Mouse (Mus musculus): ENCODE results near the gene Arl6ip4. TPM values are rescaled to one million over a fixed set of nuclear protein-coding genes. Genes with fewer than 3 reads are reported as not detected.

Gene Arl6ip4
- polyA plus RNA-seq, 1 experiment from 2014 or later: 127 TPM

GRCm38 (mm10) chr5:124114276-124115025, 1.4 kb upstream of the Arl6ip4 start:
- Histone ChIP-seq H3K4me1 (replicated peaks) (peaks cover 48% of the 10 kb centered on the region), H3K9ac (replicated peaks) (no peak overlapping the region), H3K4me3 (replicated peaks) (no peak overlapping the region), H3K27me3 (no peaks in the 10 kb centered on the region), H3K9me3 (no peaks in the 10 kb centered on the region), H3K36me3 (peaks cover 29% of the 10 kb centered on the region), H3K4me2 (no peak overlapping the region), H3K27ac (no peak overlapping the region)
- ATAC-seq (ENCODE audit: insufficient number of reproducible peaks, insufficient read depth, low FRiP score, low TSS enrichment, low read depth): no peak
- 92% methylated on average over 24 of the region's 24 CpGs for WGBS

- Histone ChIP-seq H3K36me3 (peaks cover 40% of the 10 kb centered on the region), H3K4me1 (replicated peaks) (peaks cover 48% of the 10 kb centered on the region), H3K9me3 (no peaks in the 10 kb centered on the region), H3K27ac (peak overlapping the region; percentile 88), H3K9ac (replicated peaks) (peak overlapping the region; percentile 93), H3K4me2 (peak overlapping the region; percentile 97), H3K27me3 (no peaks in the 10 kb centered on the region), H3K4me3 (replicated peaks) (peak overlapping the region; percentile 92)
- 23% methylated on average over 7 of the region's 7 CpGs for WGBS
- ATAC-seq (ENCODE audit: insufficient number of reproducible peaks, insufficient read depth, low FRiP score, low TSS enrichment, low read depth): no peak
Measured at GRCm38 (mm10) chr5:124115531-124115930, 358 bp upstream of the Arl6ip4 start.

GRCm38 (mm10) chr5:124119204-124119603, 3.3 kb downstream of the Arl6ip4 start:
- no peak overlapping the region for H3K27ac ChIP-seq
- H3K27me3 ChIP-seq: no peaks in the 10 kb centered on the region
- 92% methylated on average over 5 of the region's 5 CpGs for WGBS
- peaks cover 71% of the 10 kb centered on the region for H3K36me3 ChIP-seq
- H3K4me2 ChIP-seq: no peak overlapping the region
- no peaks in the 10 kb centered on the region for H3K9me3 ChIP-seq
- H3K4me3 ChIP-seq (replicated peaks): no peak overlapping the region
- H3K9ac ChIP-seq (replicated peaks): no peak overlapping the region
- no peak for ATAC-seq (ENCODE audit: insufficient number of reproducible peaks, insufficient read depth, low FRiP score, low TSS enrichment, low read depth)
- H3K4me1 ChIP-seq (replicated peaks): peaks cover 30% of the 10 kb centered on the region

GRCm38 (mm10) chr5:124122357-124122756, 6.5 kb downstream of the Arl6ip4 start:
- 90% methylated on average over 18 of the region's 18 CpGs for WGBS
- Histone ChIP-seq H3K9me3 (no peaks in the 10 kb centered on the region), H3K27me3 (no peaks in the 10 kb centered on the region), H3K9ac (replicated peaks) (no peak overlapping the region), H3K27ac (no peak overlapping the region), H3K4me3 (replicated peaks) (no peak overlapping the region), H3K4me1 (replicated peaks) (peaks cover 15% of the 10 kb centered on the region), H3K36me3 (peaks cover 71% of the 10 kb centered on the region), H3K4me2 (no peak overlapping the region)
- no peak for ATAC-seq (ENCODE audit: insufficient number of reproducible peaks, insufficient read depth, low FRiP score, low TSS enrichment, low read depth)

- Histone ChIP-seq H3K27ac (no peak overlapping the region), H3K36me3 (peaks cover 69% of the 10 kb centered on the region)
- 84% methylated on average over 11 of the region's 11 CpGs for WGBS
Measured at GRCm38 (mm10) chr5:124125093-124125492, 9.2 kb downstream of the Arl6ip4 start.

GRCm38 (mm10) chr5:124134261-124134660, 18.4 kb downstream of the Arl6ip4 start:
- H3K36me3 ChIP-seq: peaks cover 17% of the 10 kb centered on the region; the same call in 1 of the 2 replicates
- no peak overlapping the region for H3K4me3 ChIP-seq (replicated peaks)
- no peak overlapping the region for H3K9ac ChIP-seq (replicated peaks)
- H3K4me1 ChIP-seq (replicated peaks): no peaks in the 10 kb centered on the region
- ATAC-seq (ENCODE audit: insufficient number of reproducible peaks, insufficient read depth, low FRiP score, low TSS enrichment, low read depth): no peak
- H3K9me3 ChIP-seq: no peaks in the 10 kb centered on the region
- H3K27me3 ChIP-seq: no peaks in the 10 kb centered on the region
- WGBS: 85% methylated on average over 5 of the region's 5 CpGs
- H3K4me2 ChIP-seq: no peak overlapping the region
- H3K27ac ChIP-seq: no peak overlapping the region

More at GRCm38 (mm10) chr5:124125093-124125492, 9.2 kb downstream of the Arl6ip4 start:
- Histone ChIP-seq H3K27me3 (no peaks in the 10 kb centered on the region), H3K9ac (replicated peaks) (no peak overlapping the region), H3K4me3 (replicated peaks) (no peak overlapping the region), H3K4me2 (no peak overlapping the region), H3K9me3 (no peaks in the 10 kb centered on the region), H3K4me1 (replicated peaks) (no peaks in the 10 kb centered on the region)
- ATAC-seq (ENCODE audit: insufficient number of reproducible peaks, insufficient read depth, low FRiP score, low TSS enrichment, low read depth): no peak

GRCm38 (mm10) chr5:124138066-124138465, 22.2 kb downstream of the Arl6ip4 start:
- H3K4me2 ChIP-seq: no peak overlapping the region
- H3K9me3 ChIP-seq: 0 out of 2 replicates have a peak, but pooled peaks cover 6% of the 10 kb centered on the region
- no peak overlapping the region for H3K27ac ChIP-seq
- no peaks in the 10 kb centered on the region for H3K4me1 ChIP-seq (replicated peaks)
- WGBS: 86% methylated on average over 7 of the region's 7 CpGs
- H3K36me3 ChIP-seq: peaks cover 16% of the 10 kb centered on the region; the same call in 1 of the 2 replicates
- H3K4me3 ChIP-seq (replicated peaks): no peak overlapping the region
- no peak for ATAC-seq (ENCODE audit: insufficient number of reproducible peaks, insufficient read depth, low FRiP score, low TSS enrichment, low read depth)
- no peaks in the 10 kb centered on the region for H3K27me3 ChIP-seq
- H3K9ac ChIP-seq (replicated peaks): no peak overlapping the region

GRCm38 (mm10) chr5:124149028-124149427, 33.1 kb downstream of the Arl6ip4 start:
- 70% methylated on average over 5 of the region's 5 CpGs for WGBS
- no peak for ATAC-seq (ENCODE audit: insufficient number of reproducible peaks, insufficient read depth, low FRiP score, low TSS enrichment, low read depth)
- no peaks in the 10 kb centered on the region for H3K36me3 ChIP-seq
- no peaks in the 10 kb centered on the region for H3K9me3 ChIP-seq
- no peaks in the 10 kb centered on the region for H3K4me1 ChIP-seq (replicated peaks)
- no peak overlapping the region for H3K4me2 ChIP-seq
- no peak overlapping the region for H3K27ac ChIP-seq
- H3K9ac ChIP-seq (replicated peaks): no peak overlapping the region
- H3K27me3 ChIP-seq: no peaks in the 10 kb centered on the region
- H3K4me3 ChIP-seq (replicated peaks): no peak overlapping the region

GRCm38 (mm10) chr5:124150895-124151294, 35.0 kb downstream of the Arl6ip4 start:
- ATAC-seq (ENCODE audit: insufficient number of reproducible peaks, insufficient read depth, low FRiP score, low TSS enrichment, low read depth): no peak
- Histone ChIP-seq H3K4me3 (replicated peaks) (no peak overlapping the region), H3K27ac (no peak overlapping the region), H3K9ac (replicated peaks) (no peak overlapping the region), H3K4me2 (no peak overlapping the region), H3K27me3 (no peaks in the 10 kb centered on the region), H3K9me3 (no peaks in the 10 kb centered on the region), H3K36me3 (no peaks in the 10 kb centered on the region), H3K4me1 (replicated peaks) (no peaks in the 10 kb centered on the region)
- 83% methylated on average over 7 of the region's 7 CpGs for WGBS

GRCm38 (mm10) chr5:124152734-124153133, 36.8 kb downstream of the Arl6ip4 start:
- Histone ChIP-seq H3K36me3 (no peaks in the 10 kb centered on the region), H3K9me3 (no peaks in the 10 kb centered on the region), H3K4me3 (replicated peaks) (no peak overlapping the region), H3K9ac (replicated peaks) (no peak overlapping the region), H3K27ac (no peak overlapping the region), H3K27me3 (no peaks in the 10 kb centered on the region), H3K4me2 (no peak overlapping the region), H3K4me1 (replicated peaks) (no peaks in the 10 kb centered on the region)
- 82% methylated on average over 4 of the region's 4 CpGs for WGBS
- no peak for ATAC-seq (ENCODE audit: insufficient number of reproducible peaks, insufficient read depth, low FRiP score, low TSS enrichment, low read depth)

GRCm38 (mm10) chr5:124155943-124156342, 40.1 kb downstream of the Arl6ip4 start:
- no peaks in the 10 kb centered on the region for H3K36me3 ChIP-seq
- no peak overlapping the region for H3K27ac ChIP-seq
- peaks cover 10% of the 10 kb centered on the region for H3K4me1 ChIP-seq (replicated peaks)
- no peaks in the 10 kb centered on the region for H3K9me3 ChIP-seq
- no peak overlapping the region for H3K9ac ChIP-seq (replicated peaks)
- 88% methylated on average over 5 of the region's 5 CpGs for WGBS
- no peak overlapping the region for H3K4me3 ChIP-seq (replicated peaks)
- no peak overlapping the region for H3K4me2 ChIP-seq
- no peaks in the 10 kb centered on the region for H3K27me3 ChIP-seq
- no peak for ATAC-seq (ENCODE audit: insufficient number of reproducible peaks, insufficient read depth, low FRiP score, low TSS enrichment, low read depth)

- no peak for ATAC-seq (ENCODE audit: insufficient number of reproducible peaks, insufficient read depth, low FRiP score, low TSS enrichment, low read depth)
- Histone ChIP-seq H3K4me1 (replicated peaks) (peaks cover 16% of the 10 kb centered on the region), H3K27ac (no peak overlapping the region), H3K4me2 (no peak overlapping the region), H3K4me3 (replicated peaks) (no peak overlapping the region), H3K36me3 (no peaks in the 10 kb centered on the region), H3K27me3 (no peaks in the 10 kb centered on the region), H3K9ac (replicated peaks) (no peak overlapping the region), H3K9me3 (no peaks in the 10 kb centered on the region)
- WGBS: 48% methylated on average over 4 of the region's 4 CpGs
Measured at GRCm38 (mm10) chr5:124158305-124158704, 42.4 kb downstream of the Arl6ip4 start.

All from limb, embryonic 12.5 days (tissue).